Mouse (Mus musculus) neural tube, embryonic 13.5 days (tissue): ENCODE results near the gene Cytip. TPM values are rescaled to one million over a fixed set of nuclear protein-coding genes. Genes with fewer than 3 reads are reported as not detected.

Experiments
- ATAC-seq: fragments of 200-750 bp; cut with Nextera tagmentation; 2 replicates; pipeline ENCODE4 v1.8.0; 2017; ENCODE audit warnings: low read depth, mild to moderate bottlenecking, moderate TSS enrichment, moderate library complexity
- H3K27ac ChIP-seq: fragments of 300-500 bp; sonication (generic); replicated peaks from 2 replicates; pipeline ENCODE4 v1.5.1; 2015; ENCODE audit warnings: moderate library complexity, mild to moderate bottlenecking, inconsistent platforms
- H3K27me3 ChIP-seq: fragments of 300-500 bp; sonication (generic); 2 replicates; pipeline ENCODE4 v1.6.1; 2015; ENCODE audit warnings: mild to moderate bottlenecking, inconsistent platforms
- H3K36me3 ChIP-seq: fragments of 300-500 bp; sonication (generic); 2 replicates; pipeline ENCODE4 v1.6.1; 2015; ENCODE audit warnings: mild to moderate bottlenecking, inconsistent platforms
- H3K4me1 ChIP-seq: fragments of 300-500 bp; sonication (generic); replicated peaks from 2 replicates; pipeline ENCODE4 v1.6.1; 2015; ENCODE audit warnings: inconsistent platforms
- H3K4me2 ChIP-seq: fragments of 300-500 bp; sonication (generic); 2 replicates; pipeline ENCODE4 v1.6.1; 2015; ENCODE audit warnings: inconsistent platforms, mild to moderate bottlenecking, moderate library complexity
- H3K4me3 ChIP-seq: fragments of 300-500 bp; sonication (generic); 2 replicates; pipeline ENCODE4 v1.5.1; 2015; ENCODE audit warnings: mild to moderate bottlenecking, inconsistent platforms
- H3K9ac ChIP-seq: fragments of 300-500 bp; sonication (generic); 2 replicates; pipeline ENCODE4 v1.6.1; 2015; ENCODE audit warnings: moderate library complexity, mild to moderate bottlenecking, inconsistent platforms
- H3K9me3 ChIP-seq: fragments of 300-500 bp; sonication (generic); 2 replicates; pipeline ENCODE4 v1.6.1; 2016; ENCODE audit warnings: inconsistent platforms
- WGBS: fragments of 180-500 bp; shearing (Covaris S2); methylation state at CpG from one replicate; pipeline ENCODE4 v1.1.7; 2015; 5-methylcytosine and 5-hydroxymethylcytosine counted together
- polyA plus RNA-seq: library from polyadenylated mRNA; unstranded; fragments of >200 nt; fragmentation: Nextera tagmentation; extraction: Ambion mirVana; gene quantifications from 2 replicates; pipeline ENCODE4 v1.2.1, GENCODE M21; 2015

Gene Cytip
- polyA plus RNA-seq: 0.81 TPM in 1 of 2 replicates, not detected in the other

GRCm38 (mm10) chr2:58195346-58195745 is at the start of gene Cytip:
Cytip (minus strand) TSS chr2:58195532.
- no peak within 1 kb of the TSS for H3K9ac ChIP-seq

DNA sequence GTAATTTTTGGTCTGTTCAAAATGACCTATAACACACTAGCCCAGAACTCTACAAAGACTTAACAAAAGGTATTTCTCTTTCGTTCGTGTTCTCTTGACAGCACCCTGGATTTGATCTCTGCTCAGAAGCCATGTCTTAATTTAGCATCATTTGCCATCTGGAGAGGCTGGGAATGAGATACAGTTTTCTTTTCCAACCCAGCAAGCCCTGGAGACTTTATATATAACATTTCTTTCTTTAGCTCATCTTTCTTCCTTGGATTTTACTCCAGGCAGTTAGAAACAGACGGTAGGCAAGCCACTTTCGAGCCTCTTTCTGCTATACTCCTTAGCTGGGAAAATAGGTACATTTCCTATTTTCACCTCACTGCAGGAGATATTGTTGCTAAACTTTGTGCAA is 45.3 kb upstream of the Cytip start:
- H3K4me2 ChIP-seq: no peak overlapping the region
- no peaks in the 10 kb centered on the region for H3K27me3 ChIP-seq
- no peak overlapping the region for H3K9ac ChIP-seq
- H3K27ac ChIP-seq: no peak overlapping the region
- WGBS: 84% methylated on average over 4 of the region's 4 CpGs
- H3K4me1 ChIP-seq: no peaks in the 10 kb centered on the region
- H3K4me3 ChIP-seq: no peak overlapping the region
- H3K36me3 ChIP-seq: no peaks in the 10 kb centered on the region
- no peaks in the 10 kb centered on the region for H3K9me3 ChIP-seq
- ATAC-seq: no peak

More at GRCm38 (mm10) chr2:58195346-58195745, at the start of gene Cytip:
- H3K27me3 ChIP-seq: no peaks in the 10 kb centered on the region
- no peak for ATAC-seq
- H3K27ac ChIP-seq: no peak within 1 kb of the TSS
- H3K9me3 ChIP-seq: no peaks in the 10 kb centered on the region
- WGBS: 61% methylated on average over 4 of the region's 4 CpGs
- H3K4me2 ChIP-seq: no peak within 1 kb of the TSS
- no peaks in the 10 kb centered on the region for H3K4me1 ChIP-seq
- H3K4me3 ChIP-seq: no peak within 1 kb of the TSS
- H3K36me3 ChIP-seq: no peaks in the 10 kb centered on the region

DNA sequence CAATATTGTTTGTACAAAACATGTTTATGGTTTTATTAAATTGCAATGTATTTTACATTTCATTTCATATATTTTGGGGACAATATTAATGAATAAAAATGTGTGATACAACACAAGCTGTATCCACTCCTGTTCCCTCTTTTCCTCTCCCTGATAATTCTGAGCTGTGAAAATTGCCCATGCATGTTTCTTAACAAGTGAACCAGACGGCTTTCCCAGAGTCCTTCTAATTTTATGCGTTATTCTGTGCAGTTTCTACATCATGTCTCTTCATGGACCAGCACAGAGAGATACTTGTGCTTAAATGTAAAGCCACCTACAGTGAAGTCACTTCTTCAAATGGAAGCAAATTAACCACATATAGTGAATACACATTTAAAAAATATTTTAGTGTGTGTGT is 42.2 kb upstream of the Cytip start:
- WGBS: 71% methylated on average over 2 of the region's 2 CpGs
- H3K27ac ChIP-seq: no peak overlapping the region
- H3K27me3 ChIP-seq: no peaks in the 10 kb centered on the region
- no peak for ATAC-seq
- no peak overlapping the region for H3K4me3 ChIP-seq
- H3K9ac ChIP-seq: no peak overlapping the region
- H3K36me3 ChIP-seq: no peaks in the 10 kb centered on the region
- no peak overlapping the region for H3K4me2 ChIP-seq
- H3K4me1 ChIP-seq: no peaks in the 10 kb centered on the region
- no peaks in the 10 kb centered on the region for H3K9me3 ChIP-seq

GRCm38 (mm10) chr2:58199442-58199841 is 4.1 kb upstream of the Cytip start:
- Histone ChIP-seq H3K4me3 (no peak overlapping the region), H3K4me1 (no peaks in the 10 kb centered on the region), H3K4me2 (no peak overlapping the region), H3K9ac (no peak overlapping the region), H3K27me3 (no peaks in the 10 kb centered on the region), H3K36me3 (no peaks in the 10 kb centered on the region), H3K9me3 (no peaks in the 10 kb centered on the region), H3K27ac (no peak overlapping the region)
- WGBS: 64% methylated on average over 6 of the region's 6 CpGs
- ATAC-seq: peak; percentile 56; the same call in 1 of the 2 replicates

DNA sequence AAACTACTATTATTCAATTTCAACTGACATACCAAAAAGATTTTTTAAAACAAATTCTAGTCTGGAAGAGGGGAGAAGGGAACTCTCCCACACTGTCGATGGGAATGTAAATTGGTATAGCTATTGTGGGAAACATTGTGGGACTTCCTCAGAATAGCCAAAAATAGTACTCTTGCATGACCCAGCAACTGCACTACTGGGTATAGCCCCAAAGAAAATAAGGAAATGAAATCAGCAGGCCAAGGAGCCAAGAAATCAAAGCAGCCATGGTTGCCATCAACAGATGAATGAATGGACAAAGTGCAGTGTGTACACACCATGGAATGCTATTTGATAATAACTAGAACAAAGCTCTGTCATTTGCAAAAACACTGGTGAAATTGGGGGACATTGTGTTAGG is 1.5 kb upstream of the Cytip start:
- Histone ChIP-seq H3K9ac (no peak overlapping the region), H3K27me3 (no peaks in the 10 kb centered on the region), H3K36me3 (no peaks in the 10 kb centered on the region), H3K27ac (no peak overlapping the region), H3K9me3 (no peaks in the 10 kb centered on the region), H3K4me1 (no peaks in the 10 kb centered on the region), H3K4me3 (no peak overlapping the region), H3K4me2 (no peak overlapping the region)
- 88% methylated on average over 1 of the region's 1 CpGs for WGBS
- ATAC-seq: no peak

DNA sequence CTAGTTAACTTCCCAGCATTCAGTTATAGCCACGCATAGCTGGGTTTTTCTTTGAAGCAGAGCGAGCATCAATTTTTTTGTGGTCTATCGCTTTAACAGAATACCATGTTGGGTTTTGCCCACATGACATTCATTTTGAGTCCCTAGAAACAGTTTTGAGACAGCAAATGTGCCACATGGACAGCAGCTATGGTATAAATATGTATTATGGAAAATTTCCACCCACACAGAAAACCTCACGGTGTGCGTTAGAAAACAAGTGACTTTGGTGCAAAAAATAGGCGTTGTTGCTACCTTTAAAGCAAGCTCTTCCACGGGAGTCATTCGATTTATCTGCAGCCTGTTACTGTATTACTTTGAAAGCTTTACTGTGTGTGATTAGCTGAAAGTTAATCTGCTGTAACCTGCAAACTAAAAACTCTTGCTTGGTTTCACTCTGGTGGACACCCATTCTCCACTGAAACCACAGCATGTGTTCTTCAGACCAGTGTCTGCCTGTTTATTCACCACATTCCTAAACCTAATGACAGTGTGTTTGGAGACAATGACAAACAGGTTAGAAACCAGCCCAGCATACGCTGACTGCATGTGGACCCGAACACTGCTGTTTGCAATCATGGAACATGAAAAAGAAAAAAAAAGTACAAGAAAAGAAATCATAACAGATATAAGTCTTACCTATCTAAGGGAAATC is 763 bp downstream of the Cytip start:
- 88% methylated on average over 10 of the region's 10 CpGs for WGBS
- H3K4me1 ChIP-seq: no peaks in the 10 kb centered on the region
- no peak overlapping the region for H3K9ac ChIP-seq
- no peaks in the 10 kb centered on the region for H3K27me3 ChIP-seq
- H3K9me3 ChIP-seq: no peaks in the 10 kb centered on the region
- H3K27ac ChIP-seq: no peak overlapping the region
- H3K36me3 ChIP-seq: no peaks in the 10 kb centered on the region
- H3K4me2 ChIP-seq: no peak overlapping the region
- ATAC-seq: no peak
- H3K4me3 ChIP-seq: no peak overlapping the region

GRCm38 (mm10) chr2:58192160-58192559 is 3.2 kb downstream of the Cytip start:
- Histone ChIP-seq H3K4me1 (no peaks in the 10 kb centered on the region), H3K27ac (no peak overlapping the region), H3K36me3 (no peaks in the 10 kb centered on the region), H3K9ac (no peak overlapping the region), H3K9me3 (no peaks in the 10 kb centered on the region), H3K4me2 (no peak overlapping the region), H3K27me3 (no peaks in the 10 kb centered on the region), H3K4me3 (no peak overlapping the region)
- WGBS: 94% methylated on average over 5 of the region's 5 CpGs
- no peak for ATAC-seq

GRCm38 (mm10) chr2:58189501-58189900 is 5.8 kb downstream of the Cytip start:
- Histone ChIP-seq H3K4me3 (no peak overlapping the region), H3K4me2 (no peak overlapping the region), H3K4me1 (no peaks in the 10 kb centered on the region), H3K9me3 (no peaks in the 10 kb centered on the region), H3K27me3 (no peaks in the 10 kb centered on the region), H3K27ac (no peak overlapping the region), H3K36me3 (no peaks in the 10 kb centered on the region), H3K9ac (no peak overlapping the region)
- no peak for ATAC-seq
- 81% methylated on average over 4 of the region's 4 CpGs for WGBS

GRCm38 (mm10) chr2:58188903-58189302 is 6.4 kb downstream of the Cytip start:
- H3K9me3 ChIP-seq: no peaks in the 10 kb centered on the region
- H3K9ac ChIP-seq: no peak overlapping the region
- H3K27ac ChIP-seq: no peak overlapping the region
- H3K4me2 ChIP-seq: no peak overlapping the region
- H3K4me3 ChIP-seq: no peak overlapping the region
- 45% methylated on average over 1 of the region's 1 CpGs for WGBS
- no peaks in the 10 kb centered on the region for H3K4me1 ChIP-seq
- no peak for ATAC-seq
- no peaks in the 10 kb centered on the region for H3K27me3 ChIP-seq
- no peaks in the 10 kb centered on the region for H3K36me3 ChIP-seq

DNA sequence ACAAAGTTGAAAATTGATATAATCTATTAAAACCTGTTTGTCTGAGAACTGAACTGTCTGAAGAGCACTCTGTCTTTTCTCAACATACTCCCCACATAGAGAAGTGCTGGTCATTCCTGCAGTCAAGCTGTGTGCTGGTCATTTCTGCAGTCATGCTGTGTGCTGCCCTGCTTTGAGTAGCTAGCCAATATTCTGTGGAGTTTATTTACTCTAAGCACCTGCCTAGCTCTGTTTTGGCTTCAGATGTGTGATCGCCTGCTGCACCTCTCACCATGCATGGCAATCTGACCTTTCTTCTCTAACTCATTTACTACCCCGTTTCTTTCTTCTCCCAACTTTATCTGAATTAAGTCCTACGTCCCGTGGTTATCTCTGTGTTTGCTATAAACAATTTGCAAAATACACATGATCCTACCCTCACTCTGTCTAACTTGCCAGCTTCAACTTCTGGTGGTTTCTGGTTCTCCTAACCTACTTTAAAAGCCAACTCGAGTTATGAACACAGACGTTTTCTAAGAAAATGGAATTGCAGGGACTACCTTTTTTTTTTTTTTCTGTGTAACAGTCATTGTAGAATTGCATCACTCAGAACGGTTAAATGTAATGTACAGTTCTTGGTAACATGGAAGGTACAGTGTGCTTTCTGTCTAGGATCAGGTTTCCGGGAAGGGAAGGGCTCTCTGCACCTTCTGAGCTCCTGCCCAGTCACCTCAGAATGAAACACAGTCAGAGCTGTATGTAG is 7.9 kb downstream of the Cytip start:
- no peaks in the 10 kb centered on the region for H3K36me3 ChIP-seq
- no peak for ATAC-seq
- no peak overlapping the region for H3K9ac ChIP-seq
- no peak overlapping the region for H3K4me3 ChIP-seq
- H3K4me2 ChIP-seq: no peak overlapping the region
- H3K27me3 ChIP-seq: no peaks in the 10 kb centered on the region
- 84% methylated on average over 8 of the region's 8 CpGs for WGBS
- H3K9me3 ChIP-seq: no peaks in the 10 kb centered on the region
- no peaks in the 10 kb centered on the region for H3K4me1 ChIP-seq
- no peak overlapping the region for H3K27ac ChIP-seq

- WGBS: 60% methylated on average over 2 of the region's 2 CpGs
- H3K9me3 ChIP-seq: no peaks in the 10 kb centered on the region
These were observed 11.1 kb downstream of the Cytip start for GRCm38 (mm10) chr2:58184197-58184596.

DNA sequence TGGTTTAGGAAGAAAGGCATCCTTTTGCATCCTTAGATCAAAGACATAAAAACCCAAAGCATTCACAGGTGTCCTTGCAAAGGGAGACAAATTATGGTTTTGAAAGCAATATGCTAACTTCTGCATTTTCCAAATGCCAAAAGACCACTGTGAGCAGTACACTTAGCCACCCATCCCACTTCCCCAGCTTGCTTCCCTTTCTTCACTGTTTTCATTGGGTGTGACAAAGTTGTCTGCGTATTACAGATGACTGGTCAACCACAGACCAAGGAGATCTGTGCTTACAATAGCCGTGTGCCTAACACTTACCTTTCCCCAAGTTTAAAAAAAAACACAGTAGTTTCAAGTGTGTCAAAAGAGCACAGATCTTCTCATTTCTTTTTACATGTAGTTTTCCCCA is 11.7 kb downstream of the Cytip start:
- H3K4me1 ChIP-seq: no peaks in the 10 kb centered on the region
- no peaks in the 10 kb centered on the region for H3K27me3 ChIP-seq
- no peaks in the 10 kb centered on the region for H3K36me3 ChIP-seq
- no peaks in the 10 kb centered on the region for H3K9me3 ChIP-seq
- no peak overlapping the region for H3K4me2 ChIP-seq
- H3K27ac ChIP-seq: no peak overlapping the region
- no peak overlapping the region for H3K9ac ChIP-seq
- no peak for ATAC-seq
- WGBS: 86% methylated on average over 2 of the region's 2 CpGs
- H3K4me3 ChIP-seq: no peak overlapping the region

More at GRCm38 (mm10) chr2:58184197-58184596, 11.1 kb downstream of the Cytip start:
- Histone ChIP-seq H3K4me2 (no peak overlapping the region), H3K27ac (no peak overlapping the region), H3K9ac (no peak overlapping the region), H3K27me3 (no peaks in the 10 kb centered on the region), H3K36me3 (no peaks in the 10 kb centered on the region), H3K4me1 (no peaks in the 10 kb centered on the region), H3K4me3 (no peak overlapping the region)
- ATAC-seq: no peak
